Mouse (Mus musculus) embryonic stem cell, embryonic (primary cell): ENCODE results near the gene Il9r.

ENCODE experiments used
- CTCF ChIA-PET, 4 experiments: fragments of 300-600 bp in 2 of 4; fragments of 350-600 bp in 2 of 4; sonication (Branson Sonifier 250); formaldehyde crosslinking; loops; one replicate each; lab custom pipeline; 2022; ENCODE audit warnings: inconsistent platforms in 2 of 4; lab: Charles Lee
- POLR2A ChIA-PET, 4 experiments: fragments of 300-600 bp in 2 of 4; fragments of 350-600 bp in 2 of 4; sonication (Branson Sonifier 250); formaldehyde crosslinking; loops; one replicate each; lab custom pipeline; 2022; ENCODE audit warnings: antibody characterized with exemption in 4 of 4, inconsistent platforms in 1 of 4; lab: Charles Lee

The Il9r gene

GRCm38 (mm10) chr11:32200075-32200601 is at the start of gene Il9r:
Il9r (minus strand) TSS chr11:32200279.
- CTCF ChIA-PET = interaction anchor here (0.7 to 4.9 kb wide), 5 partner anchors 17 to 171 kb away, joined by 3 to 37 read pairs (median 5); no protein-coding TSS in a partner anchor
- POLR2A ChIA-PET = interaction anchor here in 1 of 4 experiments (0.7 to 1.2 kb wide), 2 partner anchors 20 to 45 kb away, joined by 3 read pairs; no protein-coding TSS in a partner anchor

- CTCF ChIA-PET = interaction anchor here in 3 of 4 experiments (0.6 to 2.2 kb wide), 3 partner anchors 11 to 142 kb away, joined by 3 to 8 read pairs (median 6); no protein-coding TSS in a partner anchor
- POLR2A ChIA-PET = interaction anchor here in 1 of 4 experiments (1.3 to 2.0 kb wide), 2 partner anchors 20 to 26 kb away, joined by 4 to 5 read pairs; partner anchors contain the start of gene Rhbdf1
These were observed 48.3 kb upstream of the Il9r start for GRCm38 (mm10) chr11:32248350-32248749.

GRCm38 (mm10) chr11:32247068-32247467 is 47.0 kb upstream of the Il9r start:
- ChIA-PET POLR2A (interaction anchor here in 3 of 4 experiments (0.8 to 2.0 kb wide), 5 partner anchors 11 to 42 kb away, joined by 3 to 4 read pairs (median 3); partner anchors contain the start of gene Snrnp25 (in 1 of the 3)), CTCF (interaction anchor here in 3 of 4 experiments (0.5 to 2.8 kb wide), 7 partner anchors 9 to 448 kb away, joined by 3 to 8 read pairs (median 6); no protein-coding TSS in a partner anchor)

GRCm38 (mm10) chr11:32245614-32246013 is 45.5 kb upstream of the Il9r start:
- POLR2A ChIA-PET = interaction anchor here in 3 of 4 experiments (0.6 to 1.1 kb wide), 3 partner anchors 12 to 63 kb away, joined by 3 read pairs; no protein-coding TSS in a partner anchor
- CTCF ChIA-PET = interaction anchor here in 1 of 4 experiments (0.9 to 2.8 kb wide), 2 partner anchors 9 to 84 kb away, joined by 3 to 8 read pairs; no protein-coding TSS in a partner anchor

- CTCF ChIA-PET = interaction anchor here in 2 of 4 experiments (0.9 to 1.6 kb wide), 4 partner anchors 8 to 76 kb away, joined by 3 to 7 read pairs (median 4); no protein-coding TSS in a partner anchor
These were observed 44.5 kb upstream of the Il9r start for GRCm38 (mm10) chr11:32244617-32245016.

GRCm38 (mm10) chr11:32244064-32244463 is 44.0 kb upstream of the Il9r start:
- CTCF ChIA-PET = interaction anchor here in 2 of 4 experiments (0.9 to 1.6 kb wide), 4 partner anchors 11 to 80 kb away, joined by 3 to 7 read pairs (median 4); no protein-coding TSS in a partner anchor
- POLR2A ChIA-PET = interaction anchor here in 3 of 4 experiments (0.6 to 1.7 kb wide), 15 partner anchors 10 to 170 kb away, joined by 3 to 6 read pairs (median 3); partner anchors contain the start of genes Snrnp25 (in 2 of the 3), Il9r (in 1 of the 3) and Nprl3 (in 1 of the 3)

More at GRCm38 (mm10) chr11:32244617-32245016, 44.5 kb upstream of the Il9r start:
- POLR2A ChIA-PET = interaction anchor here in 3 of 4 experiments (0.6 to 1.7 kb wide), 8 partner anchors 12 to 171 kb away, joined by 3 to 6 read pairs (median 4); partner anchors contain the start of genes Il9r (in 1 of the 3) and Snrnp25 (in 1 of the 3)

- CTCF ChIA-PET = interaction anchor here in 2 of 4 experiments (0.7 to 3.5 kb wide), 6 partner anchors 11 to 81 kb away, joined by 3 to 14 read pairs (median 4); no protein-coding TSS in a partner anchor
- POLR2A ChIA-PET = interaction anchor here in 3 of 4 experiments (0.7 to 1.7 kb wide), 13 partner anchors 10 to 80 kb away, joined by 3 to 6 read pairs (median 3); partner anchors contain the start of genes Snrnp25 (in 2 of the 3), Mpg (in 1 of the 3) and Nprl3 (in 1 of the 3)
These were observed 43.3 kb upstream of the Il9r start for GRCm38 (mm10) chr11:32243205-32243955.

GRCm38 (mm10) chr11:32242209-32242608 is 42.1 kb upstream of the Il9r start:
- POLR2A ChIA-PET = interaction anchor here in 2 of 4 experiments (0.7 to 1.3 kb wide), 4 partner anchors 12 to 273 kb away, joined by 3 to 4 read pairs (median 3); no protein-coding TSS in a partner anchor
- CTCF ChIA-PET = interaction anchor here in 3 of 4 experiments (0.5 to 3.5 kb wide), 5 partner anchors 11 to 97 kb away, joined by 3 to 15 read pairs (median 5); no protein-coding TSS in a partner anchor

GRCm38 (mm10) chr11:32241391-32241790 is 41.3 kb upstream of the Il9r start:
- CTCF ChIA-PET = interaction anchor here in 3 of 4 experiments (0.7 to 3.5 kb wide), 3 partner anchors 34 to 59 kb away, joined by 3 to 14 read pairs (median 4); no protein-coding TSS in a partner anchor
- POLR2A ChIA-PET = interaction anchor here in 2 of 4 experiments (1.1 to 1.9 kb wide), 4 partner anchors 12 to 27 kb away, joined by 3 to 4 read pairs (median 4); no protein-coding TSS in a partner anchor

- ChIA-PET POLR2A (interaction anchor here in 3 of 4 experiments (0.6 to 10.1 kb wide), 11 partner anchors 8 to 368 kb away, joined by 3 to 108 read pairs (median 4); partner anchors contain the start of genes Mpg (in 1 of the 3), Nprl3 (in 1 of the 3) and Rhbdf1 (in 1 of the 3)), CTCF (interaction anchor here (0.5 to 4.0 kb wide), 29 partner anchors 8 to 87 kb away, joined by 3 to 36 read pairs (median 4); partner anchors contain the start of genes Hbq1b (in 2 of the 4), Snrnp25 (in 2 of the 4) and Rhbdf1 (in 1 of the 4))
These were observed 38.2 kb upstream of the Il9r start for GRCm38 (mm10) chr11:32238093-32238860.

- CTCF ChIA-PET = interaction anchor here (0.5 to 4.0 kb wide), 36 partner anchors 8 to 315 kb away, joined by 3 to 36 read pairs (median 4); partner anchors contain the start of genes Hbq1a (in 1 of the 4), Hbq1b (in 1 of the 4), Rhbdf1 (in 1 of the 4) and Snrnp25 (in 1 of the 4)
- POLR2A ChIA-PET = interaction anchor here in 3 of 4 experiments (0.7 to 10.1 kb wide), 9 partner anchors 9 to 32 kb away, joined by 3 to 108 read pairs (median 4); partner anchors contain the start of genes Mpg (in 2 of the 3), Nprl3 (in 1 of the 3), Rhbdf1 (in 1 of the 3) and Snrnp25 (in 1 of the 3)
These were observed 37.3 kb upstream of the Il9r start for GRCm38 (mm10) chr11:32237411-32237795.

GRCm38 (mm10) chr11:32236712-32237410 is 36.8 kb upstream of the Il9r start:
- POLR2A ChIA-PET = interaction anchor here in 3 of 4 experiments (0.7 to 10.1 kb wide), 10 partner anchors 8 to 32 kb away, joined by 3 to 108 read pairs (median 4); partner anchors contain the start of genes Mpg (in 2 of the 3), Nprl3 (in 1 of the 3), Rhbdf1 (in 1 of the 3) and Snrnp25 (in 1 of the 3)
- CTCF ChIA-PET = interaction anchor here (0.5 to 4.0 kb wide), 40 partner anchors 8 to 316 kb away, joined by 3 to 36 read pairs (median 4); partner anchors contain the start of genes Hbq1a (in 1 of the 4), Hbq1b (in 1 of the 4), Rhbdf1 (in 1 of the 4) and Snrnp25 (in 1 of the 4)

- ChIA-PET CTCF (interaction anchor here (0.6 to 4.0 kb wide), 16 partner anchors 7 to 108 kb away, joined by 3 to 32 read pairs (median 6); partner anchors contain the start of gene Hbq1b (in 1 of the 4)), POLR2A (interaction anchor here in 2 of 4 experiments (0.7 to 10.1 kb wide), 5 partner anchors 10 to 31 kb away, joined by 3 to 108 read pairs (median 5); partner anchors contain the start of genes Rhbdf1 (in 1 of the 2) and Snrnp25 (in 1 of the 2))
These were observed 36.1 kb upstream of the Il9r start for GRCm38 (mm10) chr11:32236132-32236531.

- ChIA-PET CTCF (interaction anchor here in 3 of 4 experiments (0.6 to 4.0 kb wide), 10 partner anchors 11 to 108 kb away, joined by 3 to 32 read pairs (median 4); partner anchors contain the start of gene Hbq1b (in 1 of the 3)), POLR2A (interaction anchor here in 2 of 4 experiments (0.7 to 10.1 kb wide), 4 partner anchors 11 to 16 kb away, joined by 3 to 108 read pairs (median 5); partner anchors contain the start of gene Rhbdf1 (in 1 of the 2))
These were observed 35.6 kb upstream of the Il9r start for GRCm38 (mm10) chr11:32235646-32236045.
